Mouse (Mus musculus) v-Abl transformed pro-B cells (cell line): ENCODE measurements around the gene Akt1s1.

ENCODE experiments used
- in situ Hi-C, 2 experiments: fragments of 400-800 bp; cut with MboI; formaldehyde crosslinking; loops; one replicate each; pipeline ENCODE4 v1.15.1; 2025; ENCODE audit not compliant: unreplicated experiment in 2 of 2

The Akt1s1 gene

DNA sequence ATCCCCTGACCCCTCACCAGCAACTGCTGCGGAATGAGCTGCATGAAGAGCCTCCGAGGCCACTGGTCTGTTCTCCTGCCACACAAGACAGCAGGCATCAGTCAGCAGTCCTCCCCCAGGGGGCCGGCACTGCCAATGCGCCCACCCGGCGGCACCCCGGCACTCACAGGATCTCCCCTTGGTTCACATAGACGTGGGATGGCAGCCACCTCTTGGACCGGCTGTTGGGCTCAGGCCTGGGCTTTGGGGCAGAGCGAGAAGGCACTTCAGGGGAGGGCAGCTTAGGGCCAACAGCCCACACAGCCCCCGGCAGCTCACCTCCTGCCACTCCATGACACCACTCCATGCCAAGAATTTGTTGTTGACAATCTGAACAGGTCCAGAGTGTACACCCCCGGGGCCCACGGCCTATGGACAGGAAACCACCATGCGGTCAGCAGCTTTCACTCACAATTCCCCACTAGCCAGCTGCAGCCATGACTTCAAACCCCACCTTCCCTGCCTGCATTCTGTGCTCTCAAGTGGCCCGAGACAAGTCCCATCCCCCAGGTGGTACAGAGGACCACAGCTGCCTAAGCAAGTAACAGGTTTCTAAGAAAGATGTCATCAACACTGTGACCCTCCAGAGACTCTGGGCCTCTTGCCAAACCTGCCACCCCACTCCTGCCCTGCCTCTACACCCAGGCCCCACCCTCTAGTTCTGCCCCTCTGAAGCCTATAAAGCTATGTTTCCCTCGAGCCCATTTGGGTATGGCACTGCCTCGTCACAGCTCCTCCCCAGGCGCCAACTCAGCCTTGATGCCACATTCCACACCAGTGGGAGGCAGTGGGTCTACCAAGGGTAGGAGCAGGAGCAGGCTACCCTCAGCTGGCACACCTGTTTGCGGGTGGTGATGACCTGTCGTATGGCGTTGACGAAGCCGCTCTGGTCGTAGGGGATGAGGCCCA is 16.1 kb downstream of the Akt1s1 start:
- in situ Hi-C loops, result loop anchor here in 1 of 2 experiments (25.0 kb wide), 1 partner anchor 328 kb away; the partner anchor contains the start of genes Pold1 and Spib

DNA sequence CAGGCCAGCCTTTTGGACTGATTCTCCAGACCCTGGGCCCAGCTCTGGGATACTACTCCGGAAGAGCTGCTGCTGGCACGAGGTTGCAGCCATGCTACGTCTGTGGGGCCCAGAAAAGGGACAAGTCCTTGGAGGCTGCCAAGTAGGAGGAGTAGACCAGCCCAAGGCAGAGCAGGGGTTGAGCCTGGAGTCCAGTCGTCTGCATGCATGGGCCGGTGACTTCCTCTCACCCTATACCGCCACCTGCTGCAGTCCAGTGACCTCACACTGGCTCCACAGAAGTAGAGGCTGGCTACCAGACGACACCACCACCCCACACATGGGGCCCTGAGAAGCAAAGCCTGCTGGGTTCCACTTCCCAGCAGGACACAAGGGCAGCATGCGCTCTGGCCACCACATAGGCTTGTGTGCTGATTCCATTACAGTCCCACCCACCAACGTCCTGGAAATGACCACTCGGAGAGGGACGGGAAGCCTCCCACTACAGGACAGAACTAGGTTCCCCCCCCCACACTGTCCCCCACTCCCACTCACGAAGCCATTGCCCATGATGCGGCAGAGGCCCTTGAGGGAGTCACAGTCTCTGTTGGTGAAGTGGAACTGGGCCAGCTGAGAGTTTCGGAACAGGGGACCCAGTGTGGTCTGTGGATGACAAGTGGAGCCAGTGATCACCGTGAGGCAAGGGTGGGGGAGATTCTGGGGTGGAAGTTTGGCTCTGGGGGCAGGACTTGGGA is 17.7 kb downstream of the Akt1s1 start:
- in situ Hi-C loops, result loop anchor here in 1 of 2 experiments (25.0 kb wide), 1 partner anchor 329 kb away; the partner anchor contains the start of genes Pold1 and Spib

DNA sequence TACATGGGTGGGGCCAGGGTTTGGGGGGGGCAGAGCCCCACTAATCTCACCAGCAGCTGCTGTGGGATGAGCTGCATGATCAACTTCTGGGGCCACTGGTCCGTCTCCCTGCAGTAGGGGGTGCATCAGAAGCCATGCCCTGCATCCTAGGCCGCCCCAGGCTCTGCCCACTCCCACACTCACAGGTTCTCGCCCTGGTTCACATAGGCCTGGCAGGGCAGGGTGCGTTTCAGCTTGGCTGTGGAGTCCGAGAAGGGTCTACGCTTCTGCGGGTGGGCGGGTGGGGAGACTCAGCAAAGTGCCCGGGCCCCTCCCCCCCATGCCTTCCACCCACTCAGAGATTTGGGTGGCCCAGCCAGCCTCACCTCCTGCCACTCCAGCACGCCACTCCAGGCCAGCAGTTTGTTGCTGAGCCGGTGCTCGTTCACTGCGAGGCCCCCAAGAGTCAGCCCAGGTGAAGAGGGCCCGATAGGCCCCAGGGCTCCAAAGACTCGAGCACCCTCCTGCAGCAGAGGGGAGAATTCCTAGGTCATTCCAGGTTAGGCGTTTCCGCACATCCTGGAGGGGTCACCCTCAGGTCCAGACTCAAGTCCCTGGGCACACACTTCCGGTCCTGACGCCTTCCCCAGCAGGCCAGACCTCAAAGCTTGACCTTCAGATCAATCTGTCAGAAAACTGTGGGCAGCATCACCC is 18.4 kb downstream of the Akt1s1 start:
- in situ Hi-C loops, result loop anchor here in 1 of 2 experiments (25.0 kb wide), 1 partner anchor 330 kb away; the partner anchor contains the start of genes Pold1 and Spib

DNA sequence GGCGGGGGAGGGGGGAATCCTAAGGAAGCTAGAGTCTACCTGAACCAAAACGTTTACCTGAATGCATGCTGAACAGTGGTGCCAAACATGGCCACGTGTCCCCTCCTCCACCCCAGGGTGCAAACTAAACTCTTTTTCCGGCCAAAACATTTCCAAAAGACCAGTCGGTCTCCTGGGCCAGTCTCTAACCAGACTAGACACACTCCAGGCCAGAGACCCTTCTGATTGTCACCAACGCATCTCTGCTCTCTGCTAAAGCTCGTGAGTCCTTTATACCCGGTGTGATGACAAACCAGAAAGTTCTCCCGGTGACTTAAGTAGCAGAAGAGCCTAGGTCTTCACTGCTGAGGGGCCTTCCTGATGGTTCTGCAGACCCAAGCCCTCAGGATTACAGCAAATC is 19.0 kb downstream of the Akt1s1 start:
- in situ Hi-C loops, result loop anchor here in 1 of 2 experiments (25.0 kb wide), 1 partner anchor 331 kb away; the partner anchor contains the start of genes Pold1 and Spib

DNA sequence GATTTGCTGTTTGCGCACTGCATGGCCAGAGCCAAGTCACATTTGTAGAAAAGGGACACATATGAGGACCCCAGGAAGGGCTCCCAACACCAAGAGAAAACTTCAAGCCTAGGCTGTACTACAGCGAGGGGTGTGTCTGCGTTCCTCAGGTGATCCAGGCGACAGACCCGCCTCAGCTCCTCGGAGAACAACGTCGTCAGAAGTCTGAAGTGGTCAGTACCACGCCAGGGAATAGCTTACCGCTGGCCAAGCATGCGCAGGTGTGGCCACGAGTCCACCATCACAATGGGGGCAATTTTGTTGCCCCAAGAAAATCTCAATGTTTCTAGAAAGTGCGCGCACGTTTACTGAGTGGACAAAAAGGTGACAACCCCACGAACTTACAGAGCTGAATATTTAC is 19.7 kb downstream of the Akt1s1 start:
- in situ Hi-C loops, result loop anchor here in 1 of 2 experiments (25.0 kb wide), 1 partner anchor 331 kb away; the partner anchor contains the start of genes Pold1 and Spib

DNA sequence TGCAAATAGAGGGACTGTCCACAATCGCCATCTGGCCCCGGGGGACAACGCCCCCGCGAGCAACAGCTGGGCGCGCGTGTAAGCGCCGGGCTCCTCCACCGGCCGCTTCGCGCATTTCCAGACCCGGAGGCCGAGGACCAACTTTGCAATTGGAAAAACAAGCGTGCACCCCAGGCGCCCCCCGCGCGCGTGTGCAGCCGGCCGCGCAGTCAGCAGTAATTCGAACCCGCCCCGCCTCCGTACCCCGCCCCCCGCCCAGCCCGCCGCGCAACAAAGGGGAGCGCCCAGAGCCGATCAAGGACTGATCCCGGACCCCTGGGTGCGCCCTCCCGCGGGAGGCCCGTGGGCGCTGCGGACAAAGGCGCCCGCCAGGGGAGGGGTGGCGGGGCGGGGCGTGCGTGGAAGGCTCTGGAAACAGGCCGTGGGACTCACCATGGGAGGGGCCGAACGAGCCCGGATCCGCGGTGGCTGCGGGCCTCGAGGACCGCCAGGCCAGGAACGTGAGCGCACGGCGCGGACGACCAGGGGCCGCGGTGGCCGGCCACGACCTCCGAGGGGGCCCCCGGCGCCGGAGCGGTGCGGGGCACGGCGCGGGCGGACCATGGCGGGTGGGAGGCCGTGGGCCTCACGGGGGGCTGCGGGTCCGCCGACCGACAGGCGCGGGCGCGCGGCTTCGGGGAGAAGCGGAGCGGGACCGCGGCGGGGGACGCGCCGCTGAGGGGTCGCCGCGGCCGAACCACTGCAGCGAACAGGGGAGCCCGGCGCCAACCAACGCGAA is 20.3 kb downstream of the Akt1s1 start:
- in situ Hi-C loops, result loop anchor here in 1 of 2 experiments (25.0 kb wide), 1 partner anchor 332 kb away; the partner anchor contains the start of genes Pold1 and Spib

DNA sequence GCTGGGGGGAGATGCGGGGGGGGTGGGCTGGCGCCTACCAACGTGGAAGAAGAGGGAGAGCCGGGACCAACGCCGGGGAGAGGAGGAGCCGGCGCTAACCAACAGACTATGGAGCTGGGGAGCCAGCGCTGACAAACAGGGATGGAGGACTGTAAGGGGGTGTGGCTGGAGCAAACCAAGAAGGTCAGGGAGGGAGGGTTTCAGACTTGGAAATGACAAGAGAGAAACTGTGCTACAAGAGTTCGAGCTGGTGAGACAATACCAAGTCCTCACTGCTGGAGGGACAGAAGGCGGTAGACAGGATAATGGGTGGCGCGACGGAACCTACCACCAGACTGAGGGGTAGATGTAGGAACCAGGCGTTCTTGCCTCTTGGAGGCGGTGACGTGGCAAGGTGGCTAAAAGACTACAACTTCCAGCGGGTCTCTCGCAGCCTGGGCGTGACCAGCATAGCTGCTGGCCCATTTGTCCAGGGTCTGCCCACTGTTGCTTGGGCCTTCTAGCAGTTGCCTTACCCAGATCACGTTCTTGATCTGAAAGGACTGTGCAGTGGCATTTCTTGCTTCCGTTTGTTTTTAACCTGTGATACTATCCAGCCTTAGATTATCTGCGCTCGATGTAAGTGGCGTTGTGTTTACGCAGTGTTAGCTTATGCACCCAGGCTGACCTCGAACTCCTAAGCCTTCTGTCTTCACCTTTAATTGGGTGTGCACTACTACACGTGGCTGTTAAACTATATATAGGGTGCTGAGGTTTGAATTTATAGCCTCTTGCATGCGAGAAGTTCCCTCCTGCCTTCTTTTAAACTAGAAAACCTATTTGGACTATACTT is 21.1 kb downstream of the Akt1s1 start, which contains the start of gene Ptov1:
Ptov1 (minus strand) TSS at position 92 of the 832 bp plus-strand sequence.
- in situ Hi-C loops, result loop anchor here in 1 of 2 experiments (25.0 kb wide), 1 partner anchor 333 kb away; the partner anchor contains the start of genes Pold1 and Spib

DNA sequence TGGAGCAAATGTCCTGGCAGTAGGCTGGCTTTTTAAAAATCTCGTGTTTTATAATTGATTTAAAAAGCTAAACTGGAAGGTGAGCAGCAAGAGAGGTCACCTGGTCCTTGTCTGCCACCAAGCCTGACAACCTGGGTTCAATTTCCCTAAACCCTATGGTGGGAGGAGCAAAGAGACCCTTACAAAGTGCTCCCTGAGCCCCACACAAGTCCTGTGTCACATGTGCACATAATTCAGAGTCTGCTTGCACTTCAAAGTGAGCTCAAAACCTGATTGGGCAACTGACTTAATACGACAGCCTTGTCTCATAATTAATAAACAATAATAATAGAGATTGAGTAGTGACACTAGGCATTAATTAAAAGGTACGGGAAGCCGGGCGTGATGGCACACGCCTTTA is 21.8 kb downstream of the Akt1s1 start:
- in situ Hi-C loops, result loop anchor here in 1 of 2 experiments (25.0 kb wide), 1 partner anchor 333 kb away; the partner anchor contains the start of genes Pold1 and Spib

DNA sequence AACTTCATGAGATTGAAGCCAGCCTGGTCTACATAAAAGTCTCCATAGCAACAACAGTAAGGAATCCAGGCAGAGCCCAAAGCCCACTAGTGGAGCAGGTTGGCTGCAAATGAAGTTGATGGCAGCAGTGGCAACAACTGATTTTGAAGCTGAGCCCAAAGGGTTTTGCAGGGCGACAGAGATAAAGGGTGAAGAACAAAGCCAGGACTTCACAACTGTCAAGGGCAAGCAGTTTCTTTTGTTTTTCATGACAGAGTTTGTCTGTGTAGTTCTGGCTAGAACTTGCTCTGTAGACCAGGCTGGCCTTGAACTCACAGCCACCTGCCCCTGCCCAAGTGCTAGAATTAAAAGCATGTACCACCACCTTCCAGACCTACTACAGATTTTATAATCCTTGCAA is 22.4 kb downstream of the Akt1s1 start:
- in situ Hi-C loops, result loop anchor here in 1 of 2 experiments (25.0 kb wide), 1 partner anchor 334 kb away; the partner anchor contains the start of genes Pold1 and Spib

DNA sequence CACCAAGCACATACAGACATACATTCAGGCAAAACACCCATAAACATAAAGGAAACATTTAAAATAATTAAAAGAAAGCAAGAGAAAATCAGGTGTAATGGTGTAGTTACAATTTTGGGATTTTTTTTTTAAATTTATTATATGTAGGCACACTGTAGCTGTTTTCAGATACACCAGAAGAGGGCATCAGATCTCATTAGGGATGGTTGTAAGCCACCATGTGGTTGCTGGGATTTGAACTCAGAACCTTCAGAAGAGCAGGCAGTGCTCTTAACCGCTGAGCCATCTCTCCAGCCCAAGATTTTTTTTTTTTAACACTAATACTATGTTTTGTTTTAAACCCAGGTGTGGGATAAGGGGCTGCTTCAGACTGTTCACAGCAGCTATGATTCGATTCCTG is 23.0 kb downstream of the Akt1s1 start:
- in situ Hi-C loops, result loop anchor here in 1 of 2 experiments (25.0 kb wide), 1 partner anchor 334 kb away; the partner anchor contains the start of genes Pold1 and Spib

DNA sequence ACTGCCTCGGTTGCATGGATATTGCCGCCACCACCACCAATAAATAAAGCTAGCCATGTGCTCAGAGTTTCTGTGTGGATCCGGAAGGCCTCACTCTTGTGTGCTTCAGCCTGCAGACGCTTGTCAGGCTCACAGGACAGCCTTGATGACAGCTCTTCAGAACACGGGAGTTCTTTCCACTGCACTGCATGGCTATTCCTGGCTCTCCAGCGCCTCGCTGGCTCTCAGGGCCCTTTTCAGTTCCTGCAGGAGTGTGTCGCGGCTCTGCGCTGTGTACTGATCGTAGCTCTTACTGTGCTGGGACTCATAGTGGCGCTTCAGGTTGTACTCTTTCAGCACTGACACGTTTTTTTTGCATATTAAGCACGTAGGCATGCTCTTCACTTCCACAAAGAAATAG is 29.0 kb downstream of the Akt1s1 start:
- in situ Hi-C loops, result no loop called here

DNA sequence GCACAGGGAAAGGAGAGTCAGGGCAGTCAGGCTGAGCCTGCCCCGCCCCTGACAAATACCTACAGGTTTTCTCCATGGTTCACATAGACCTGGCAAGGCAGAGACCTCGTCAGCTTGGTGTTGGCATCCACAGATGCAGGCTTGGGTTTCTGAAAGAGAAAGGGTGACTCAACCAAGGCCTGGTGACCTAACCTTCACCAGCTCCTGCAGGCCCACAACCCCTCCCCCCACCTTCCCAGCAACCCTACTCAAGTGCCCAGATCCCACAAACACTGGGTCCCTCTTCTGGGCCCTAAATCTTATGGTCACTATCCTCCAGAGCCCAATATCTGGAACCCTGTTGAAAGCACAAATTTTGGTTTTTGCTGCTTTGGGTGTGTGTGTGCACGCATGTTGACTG is 34.2 kb downstream of the Akt1s1 start:
- in situ Hi-C loops, result no loop called here

DNA sequence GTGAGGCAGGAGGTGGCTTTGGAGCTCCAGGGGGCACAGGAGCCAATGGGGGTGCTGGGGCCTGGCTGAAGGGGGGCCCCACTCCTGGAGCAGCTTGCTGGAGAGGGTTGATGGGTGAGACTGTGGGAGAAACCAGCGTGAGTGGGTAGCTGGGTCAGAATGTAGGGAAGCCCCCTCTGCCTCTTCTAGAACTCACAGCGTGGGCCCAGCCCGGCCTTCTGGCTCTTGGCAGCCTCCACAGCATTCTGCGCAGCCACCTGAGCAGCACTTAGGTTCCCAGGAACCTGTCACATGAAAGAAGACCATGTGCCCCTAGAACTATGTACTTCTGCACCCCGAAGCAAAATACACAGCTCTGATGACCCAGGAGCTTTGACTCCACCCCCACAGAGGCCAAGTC is 35.8 kb downstream of the Akt1s1 start:
- in situ Hi-C loops, result no loop called here

DNA sequence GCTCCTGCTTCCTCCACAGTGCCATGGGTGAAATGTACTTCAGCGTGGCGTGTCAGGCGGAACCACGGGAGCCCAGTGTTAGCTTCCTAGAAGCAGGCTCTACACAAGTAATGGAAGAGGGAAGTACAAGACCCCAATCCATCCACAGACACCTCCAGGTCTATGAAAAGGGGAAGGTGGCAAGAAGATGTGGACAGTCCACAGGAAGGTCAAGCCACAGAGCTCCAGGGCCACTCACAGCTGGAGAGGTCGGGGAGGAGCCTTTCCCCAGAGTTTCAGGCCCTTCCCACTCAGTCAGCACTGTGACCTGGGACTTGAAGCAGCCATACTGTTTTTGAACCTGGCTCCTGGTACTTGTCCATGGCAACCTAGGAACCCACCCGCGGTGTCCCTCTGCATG is 38.2 kb downstream of the Akt1s1 start:
- in situ Hi-C loops, result no loop called here

DNA sequence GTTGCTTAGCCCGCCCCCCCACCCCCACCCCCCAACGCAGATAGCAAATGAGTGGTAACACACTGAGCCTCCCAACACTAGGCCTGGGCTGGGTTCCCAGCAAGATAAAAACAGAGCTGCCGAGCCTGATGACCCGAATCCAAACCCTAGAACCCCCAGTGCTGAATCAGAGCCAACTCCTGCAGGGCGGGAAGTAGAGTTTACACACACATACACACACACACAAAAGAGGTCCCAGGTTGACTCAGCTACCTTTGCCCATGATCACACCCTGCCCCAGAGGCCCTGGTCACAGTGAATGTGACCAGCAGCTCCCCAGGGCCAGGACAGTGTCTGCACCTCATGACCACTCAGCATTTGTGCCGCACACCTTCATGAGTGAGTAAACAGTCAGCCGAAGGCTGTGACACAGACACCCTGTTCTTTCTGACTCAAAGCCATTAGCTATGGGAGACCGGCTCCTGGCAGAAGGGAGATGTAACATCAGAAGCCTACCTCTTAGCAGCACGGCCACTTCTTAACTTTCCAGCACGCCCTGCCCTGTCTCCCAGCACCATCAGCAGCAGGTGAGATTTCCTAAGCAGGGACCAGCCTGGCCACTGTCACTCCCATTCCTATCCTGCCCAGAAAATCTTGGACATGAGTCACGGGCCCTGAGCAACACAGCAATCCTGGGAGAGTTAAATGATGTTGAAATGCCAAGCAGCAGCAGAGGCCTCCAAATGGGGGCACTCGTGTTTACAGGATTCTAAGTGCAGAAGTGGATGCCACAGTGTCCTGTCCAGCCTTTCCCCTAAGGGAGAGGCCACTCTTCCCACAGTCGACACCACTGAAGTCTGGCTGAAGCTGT is 39.7 kb downstream of the Akt1s1 start:
- in situ Hi-C loops, result no loop called here

DNA sequence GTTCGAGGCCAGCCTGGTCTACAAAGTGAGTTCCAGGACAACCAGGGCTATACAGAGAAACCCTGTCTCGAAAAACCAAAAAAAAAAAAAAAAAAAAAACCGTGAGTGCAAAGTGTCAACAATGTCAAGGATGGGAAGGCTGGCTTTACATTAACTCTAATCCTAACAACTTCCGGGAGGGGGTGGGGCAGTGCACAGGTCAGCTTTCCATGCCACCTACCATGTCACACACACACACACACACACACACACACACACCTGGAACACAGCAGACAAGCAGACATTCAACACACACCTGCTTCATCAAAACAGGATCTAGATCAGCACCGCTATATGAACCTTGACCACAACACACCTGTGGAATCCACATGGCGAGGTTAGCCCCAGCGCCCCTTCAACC is 41.4 kb downstream of the Akt1s1 start:
- in situ Hi-C loops, result loop anchor here in 1 of 2 experiments (10.0 kb wide), 1 partner anchor 65 kb away; no protein-coding TSS in a partner anchor

DNA sequence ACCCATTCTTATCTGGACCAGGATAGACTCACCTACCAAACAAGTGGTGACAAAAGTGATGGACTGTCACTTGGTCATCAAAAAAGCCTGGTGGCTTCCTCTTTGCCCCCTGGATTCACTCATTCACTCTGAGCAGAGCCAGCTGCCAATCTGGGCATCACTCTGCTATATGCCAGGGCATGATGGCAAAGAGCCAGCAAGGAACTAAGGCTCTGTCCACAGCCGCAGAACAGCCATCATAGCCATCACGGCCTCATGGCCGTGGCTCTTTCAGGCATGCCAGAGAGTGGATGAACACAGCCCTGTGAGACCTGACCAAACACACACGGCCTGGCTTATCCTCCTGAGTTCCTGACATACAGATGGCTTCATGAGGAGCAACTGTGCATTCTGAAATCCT is 41.9 kb downstream of the Akt1s1 start:
- in situ Hi-C loops, result loop anchor here in 1 of 2 experiments (10.0 kb wide), 1 partner anchor 64 kb away; no protein-coding TSS in a partner anchor
